Mouse (Mus musculus) olfactory bulb, adult 2 months (tissue): ENCODE data around the gene Tnrc6a. TPM values are rescaled to one million over a fixed set of nuclear protein-coding genes. Genes with fewer than 3 reads are reported as not detected.

Source experiments
- H3K27ac ChIP-seq: fragments of 200-500 bp; 2 replicates; pipeline ENCODE4 v1.5.1; 2012; ENCODE audit warnings: low read depth, low read length; ENCODE audit not compliant: insufficient read depth
- H3K4me1 ChIP-seq: fragments of 200-500 bp; 2 replicates; pipeline ENCODE4 v1.6.1; 2012; ENCODE audit warnings: low read length; ENCODE audit not compliant: control insufficient read depth, insufficient read depth
- H3K4me3 ChIP-seq: fragments of 200-500 bp; 2 replicates; pipeline ENCODE4 v1.5.1; 2012; ENCODE audit warnings: mild to moderate bottlenecking, low read depth, low read length, moderate library complexity; ENCODE audit not compliant: insufficient read depth
- CTCF ChIP-seq: fragments of 200-500 bp; IDR thresholded peaks from 2 replicates; pipeline ENCODE4 v1.5.1; 2012; ENCODE audit warnings: low read depth, mild to moderate bottlenecking, low read length, moderate library complexity; ENCODE audit not compliant: insufficient read depth
- POLR2A ChIP-seq: fragments of 200-500 bp; IDR thresholded peaks from 2 replicates; pipeline ENCODE4 v1.6.1; 2012; ENCODE audit warnings: mild to moderate bottlenecking, low read depth, low read length, moderate library complexity; ENCODE audit not compliant: insufficient read depth
- WGBS: fragments of 180-500 bp; shearing (Covaris S2); methylation state at CpG from one replicate; pipeline ENCODE4 v1.1.7; 2018; 5-methylcytosine and 5-hydroxymethylcytosine counted together
- polyA plus RNA-seq: library from polyadenylated mRNA; stranded (reverse); fragments of >200 nt; gene quantifications from 2 replicates; pipeline ENCODE4 v1.2.4, GENCODE M21; 2012; ENCODE audit warnings: low replicate concordance; ENCODE audit not compliant: missing spikeins, insufficient read depth, insufficient read length

The Tnrc6a gene
- polyA plus RNA-seq, 1 experiment, result 45.8 TPM

DNA sequence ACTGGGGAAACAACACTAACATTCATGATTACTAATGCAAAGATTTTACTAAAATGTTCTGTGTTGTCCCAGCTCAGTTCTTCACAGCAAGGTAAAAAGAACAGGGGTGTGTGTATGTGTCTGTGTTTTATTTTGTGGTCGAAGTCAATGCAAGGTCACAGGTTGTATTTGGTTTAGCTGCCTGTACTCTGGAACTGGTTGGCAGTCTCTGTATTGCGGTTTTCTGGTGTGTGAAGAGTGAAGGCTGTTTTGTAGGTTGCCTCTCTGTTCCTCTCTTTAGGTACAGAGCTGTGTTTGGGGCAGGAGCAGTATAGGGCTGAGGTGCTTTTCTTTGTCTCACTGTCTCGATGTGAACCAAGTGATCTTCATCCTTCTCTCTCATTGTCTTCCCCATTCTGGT is 12.0 kb downstream of the Tnrc6a start:
- H3K27ac ChIP-seq, result no peak overlapping the region
- no peak for TF ChIP-seq POLR2A
- TF ChIP-seq CTCF, result no peak
- WGBS, result 89% methylated on average over 3 of the region's 3 CpGs

DNA sequence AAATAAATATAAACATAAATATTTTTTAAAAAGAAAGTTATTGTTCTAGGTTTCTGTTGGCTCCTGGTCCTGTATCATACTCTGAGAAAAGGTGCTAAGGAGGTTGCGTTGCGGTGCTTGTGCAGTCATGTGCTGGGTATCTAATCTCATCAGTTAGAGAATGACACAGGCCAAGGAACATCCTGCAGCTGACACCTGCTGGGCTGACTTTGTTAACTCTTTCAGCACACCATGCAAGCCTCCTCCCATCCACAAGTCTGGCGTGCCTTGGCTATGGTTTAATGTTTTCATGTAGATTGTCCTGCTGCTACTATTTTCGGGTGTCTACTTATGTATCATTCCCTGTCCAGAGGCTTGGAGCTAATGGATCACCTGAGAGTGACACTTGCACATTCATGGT is 14.3 kb downstream of the Tnrc6a start:
- H3K4me1 ChIP-seq, result peaks cover 5% of the 10 kb centered on the region
- TF ChIP-seq POLR2A (no peak), CTCF (no peak)
- WGBS, result 83% methylated on average over 4 of the region's 4 CpGs

More for the DNA sequence above, 12.0 kb downstream of the Tnrc6a start:
- no peak overlapping the region for H3K4me3 ChIP-seq
- peaks cover 3% of the 10 kb centered on the region for H3K4me1 ChIP-seq

GRCm38 (mm10) chr7:123146141-123146846 is 22.6 kb downstream of the Tnrc6a start:
- no peak overlapping the region for H3K4me3 ChIP-seq
- peaks cover 2% of the 10 kb centered on the region; the same call in 1 of the 2 replicates for H3K4me1 ChIP-seq
- WGBS, result 65% methylated on average over 10 of the region's 10 CpGs
- H3K27ac ChIP-seq, result no peak overlapping the region
- TF ChIP-seq CTCF, result no peak
- TF ChIP-seq POLR2A, result no peak

More for the DNA sequence above, 14.3 kb downstream of the Tnrc6a start:
- no peak overlapping the region for H3K27ac ChIP-seq
- H3K4me3 ChIP-seq, result no peak overlapping the region

DNA sequence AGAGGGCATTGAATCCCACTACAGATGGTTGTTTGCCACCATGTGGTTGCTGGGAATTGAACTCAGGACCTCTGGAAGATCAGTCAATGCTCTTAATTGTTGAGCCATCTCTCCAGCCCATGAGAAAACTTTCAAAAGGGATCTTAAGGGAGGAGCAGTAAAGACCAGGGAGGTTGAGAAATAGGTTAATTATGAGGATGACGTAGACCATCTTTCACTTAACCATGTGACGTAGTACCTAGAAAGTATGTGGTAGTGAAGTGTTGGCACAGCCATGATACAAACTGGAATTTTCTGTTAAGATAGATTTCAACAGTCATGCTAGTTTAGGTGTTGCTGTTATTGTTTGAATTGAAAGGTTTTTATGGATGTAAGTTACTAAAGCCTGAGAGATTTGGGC is 24.1 kb downstream of the Tnrc6a start:
- WGBS, result 99% methylated on average over 2 of the region's 2 CpGs

GRCm38 (mm10) chr7:123148935-123149334 is 25.2 kb downstream of the Tnrc6a start:
- Histone ChIP-seq H3K4me3 (no peak overlapping the region), H3K27ac (no peak overlapping the region), H3K4me1 (no peaks in the 10 kb centered on the region; the same call in 1 of the 2 replicates)
- no peak for TF ChIP-seq CTCF
- no peak for TF ChIP-seq POLR2A
- WGBS, result 85% methylated on average over 9 of the region's 9 CpGs

More for the DNA sequence above, 24.1 kb downstream of the Tnrc6a start:
- TF ChIP-seq POLR2A, result no peak
- TF ChIP-seq CTCF, result no peak
- Histone ChIP-seq H3K27ac (no peak overlapping the region), H3K4me3 (no peak overlapping the region), H3K4me1 (no peaks in the 10 kb centered on the region; the same call in 1 of the 2 replicates)

DNA sequence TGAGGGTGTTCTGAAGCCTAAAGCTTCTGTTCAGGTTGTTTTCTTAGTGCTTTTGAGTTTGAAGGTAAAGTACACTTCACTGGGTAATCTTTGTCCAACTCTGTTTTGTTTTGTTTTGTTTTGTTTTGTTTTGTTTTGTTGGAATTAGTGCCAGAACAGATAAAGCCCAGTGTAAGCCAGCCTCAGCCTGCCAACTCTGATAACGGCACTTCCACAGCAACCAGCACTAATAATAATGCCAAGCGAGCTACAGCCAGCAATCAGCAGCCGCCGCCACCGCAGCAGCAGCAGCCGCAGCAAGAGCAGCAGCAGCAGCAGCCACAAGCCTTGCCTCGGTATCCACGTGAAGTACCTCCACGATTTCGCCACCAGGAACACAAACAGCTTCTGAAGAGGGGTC is 38.7 kb downstream of the Tnrc6a start:
- Histone ChIP-seq H3K4me1 (peaks cover 2% of the 10 kb centered on the region; the same call in 1 of the 2 replicates), H3K27ac (no peak overlapping the region), H3K4me3 (no peak overlapping the region)
- WGBS, result 46% methylated on average over 10 of the region's 10 CpGs
- no peak for TF ChIP-seq POLR2A
- no peak for TF ChIP-seq CTCF

DNA sequence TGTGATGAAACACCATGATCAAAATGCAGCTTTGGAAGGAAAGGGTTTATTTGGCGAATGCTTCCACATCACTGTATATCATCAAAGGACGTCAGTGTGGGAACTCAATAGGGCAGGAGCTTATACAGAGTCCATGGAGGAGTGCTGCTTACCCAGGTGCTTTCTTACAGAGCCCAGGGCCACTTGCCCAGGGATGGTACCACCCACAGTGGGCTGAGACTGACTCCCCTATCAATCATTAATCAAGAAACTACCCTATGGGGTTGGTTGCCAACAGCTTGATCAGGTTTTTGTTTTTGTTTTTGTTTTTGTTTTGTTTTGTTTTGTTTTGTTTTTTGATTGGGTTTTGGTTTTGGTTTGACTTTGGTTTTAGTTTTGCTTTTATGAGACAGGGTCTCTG is 43.8 kb downstream of the Tnrc6a start:
- H3K4me3 ChIP-seq, result no peak overlapping the region
- 76% methylated on average over 2 of the region's 2 CpGs for WGBS
- TF ChIP-seq CTCF (no peak), POLR2A (no peak)

DNA sequence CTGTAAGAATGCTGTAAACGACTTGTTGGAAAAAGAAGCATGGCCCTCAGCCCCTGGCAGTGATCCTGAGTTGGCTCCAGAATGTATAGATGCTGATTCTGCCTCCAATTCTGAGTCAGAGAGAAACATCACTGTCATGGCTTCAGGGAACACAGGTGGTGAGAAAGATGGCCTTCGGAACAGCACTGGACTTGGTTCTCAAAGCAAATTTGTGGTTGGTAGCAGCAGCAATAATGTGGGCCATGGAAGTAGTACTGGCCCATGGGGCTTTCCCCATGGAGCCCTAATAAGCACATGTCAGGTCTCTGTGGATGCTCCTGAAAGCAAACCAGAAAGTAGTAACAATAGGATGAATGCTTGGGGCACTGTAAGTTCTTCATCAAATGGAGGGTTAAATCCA is 45.9 kb downstream of the Tnrc6a start:
- H3K4me3 ChIP-seq, result no peak overlapping the region
- H3K4me1 ChIP-seq, result no peaks in the 10 kb centered on the region
- TF ChIP-seq POLR2A (no peak), CTCF (no peak)
- 83% methylated on average over 2 of the region's 2 CpGs for WGBS
- H3K27ac ChIP-seq, result no peak overlapping the region

More for the DNA sequence above, 43.8 kb downstream of the Tnrc6a start:
- Histone ChIP-seq H3K4me1 (peaks cover 1% of the 10 kb centered on the region; the same call in 1 of the 2 replicates), H3K27ac (no peak overlapping the region)

- WGBS, result 83% methylated on average over 5 of the region's 5 CpGs
- Histone ChIP-seq H3K27ac (no peak overlapping the region), H3K4me1 (no peaks in the 10 kb centered on the region), H3K4me3 (no peak overlapping the region)
- TF ChIP-seq POLR2A (no peak), CTCF (no peak)
Measured at GRCm38 (mm10) chr7:123172101-123172500, 48.4 kb downstream of the Tnrc6a start.

DNA sequence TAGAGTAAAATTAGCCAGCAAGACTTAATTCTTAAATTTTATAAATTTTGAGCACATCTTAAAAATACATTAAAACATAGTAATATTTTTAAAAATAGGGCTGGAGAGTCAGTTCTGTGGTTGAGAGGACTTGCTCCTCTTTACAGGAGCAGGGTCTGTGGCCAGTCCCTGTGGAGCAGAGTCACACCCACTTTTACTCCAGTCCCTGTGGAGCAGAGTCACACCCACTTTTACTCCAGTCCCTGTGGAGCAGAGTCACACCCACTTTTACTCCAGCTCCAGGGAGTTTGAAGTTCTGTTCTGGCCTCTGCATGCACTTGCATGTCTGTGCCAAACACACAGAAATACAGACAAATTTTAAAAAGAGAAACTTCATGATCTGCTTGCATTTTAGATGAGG is 53.5 kb downstream of the Tnrc6a start:
- Histone ChIP-seq H3K4me1 (no peaks in the 10 kb centered on the region), H3K27ac (no peak overlapping the region), H3K4me3 (no peak overlapping the region)
- TF ChIP-seq CTCF, result no peak
- TF ChIP-seq POLR2A, result no peak
